Mouse (Mus musculus): ENCODE measurements around the gene Lgi4. TPM values are rescaled to one million over a fixed set of nuclear protein-coding genes. Genes with fewer than 3 reads are reported as not detected.
A peak's percentile ranks its signal among the peaks of the same experiment; 100 is the strongest.

Gene Lgi4
- 10 to 100 TPM; 32.5 to 36.7 TPM for total RNA-seq (2021)

GRCm38 (mm10) chr7:31059108-31059507 is at the start of gene Lgi4:
Gene Lgi4 (plus strand): TSS chr7:31059342.
- peak; percentile 81 to 84 for DNase-seq

GRCm38 (mm10) chr7:31012971-31013370 is 46.2 kb upstream of the Lgi4 start:
- no peak for DNase-seq

- peak in 1 of 2 experiments; percentile 16 for DNase-seq
Observed at GRCm38 (mm10) chr7:31017104-31017901, 41.8 kb upstream of the Lgi4 start.

- DNase-seq = no peak
Observed at GRCm38 (mm10) chr7:31028609-31029008, 30.5 kb upstream of the Lgi4 start.

- DNase-seq = no peak
Observed at GRCm38 (mm10) chr7:31030717-31031116, 28.4 kb upstream of the Lgi4 start.

GRCm38 (mm10) chr7:31031731-31032130 is 27.4 kb upstream of the Lgi4 start:
- DNase-seq = no peak

- no peak for DNase-seq
Observed at GRCm38 (mm10) chr7:31033409-31034165, 25.6 kb upstream of the Lgi4 start.

- no peak for DNase-seq
Observed at GRCm38 (mm10) chr7:31034789-31035188, 24.4 kb upstream of the Lgi4 start.

- no peak for DNase-seq
Observed at GRCm38 (mm10) chr7:31035291-31035690, 23.9 kb upstream of the Lgi4 start.

- DNase-seq = no peak
Observed at GRCm38 (mm10) chr7:31036917-31037316, 22.2 kb upstream of the Lgi4 start.

GRCm38 (mm10) chr7:31037675-31038074 is 21.5 kb upstream of the Lgi4 start:
- no peak for DNase-seq

- DNase-seq = no peak
Observed at GRCm38 (mm10) chr7:31039011-31039410, 20.1 kb upstream of the Lgi4 start.

- no peak for DNase-seq
Observed at GRCm38 (mm10) chr7:31040281-31041022, 18.7 kb upstream of the Lgi4 start.

- no peak for DNase-seq
Observed at GRCm38 (mm10) chr7:31041023-31041407, 18.1 kb upstream of the Lgi4 start.

- no peak for DNase-seq
Observed at GRCm38 (mm10) chr7:31041662-31042315, 17.4 kb upstream of the Lgi4 start.

- DNase-seq = no peak
Observed at GRCm38 (mm10) chr7:31042431-31042910, 16.7 kb upstream of the Lgi4 start, which contains the start of gene Fxyd5. Gene Fxyd5 (minus strand): TSS chr7:31042481.

- DNase-seq = peak in 1 of 2 experiments; percentile 10
Observed at GRCm38 (mm10) chr7:31049135-31049845, 9.9 kb upstream of the Lgi4 start.

- peak; percentile 33 to 53 for DNase-seq
Observed at GRCm38 (mm10) chr7:31049846-31050281, 9.3 kb upstream of the Lgi4 start.

- DNase-seq = no peak
Observed at GRCm38 (mm10) chr7:31050487-31050886, 8.7 kb upstream of the Lgi4 start.

- peak in 1 of 2 experiments; percentile 45 for DNase-seq
Observed at GRCm38 (mm10) chr7:31050921-31051320, 8.2 kb upstream of the Lgi4 start.

- DNase-seq = no peak
Observed at GRCm38 (mm10) chr7:31051321-31052021, 7.7 kb upstream of the Lgi4 start, which contains the start of gene Fxyd7. Gene Fxyd7 (minus strand): TSS chr7:31051467.
